Mouse (Mus musculus) layer of hippocampus, adult 11-12 months (tissue): Measurements from ENCODE around the gene Frmd4a.

Experiments
- DNase-seq: peaks from one replicate; pipeline ENCODE4 v3.0.0; 2022; ENCODE audit warnings: low spot score

Gene Frmd4a

GRCm38 (mm10) chr2:4439909-4440308 lies 422.4 kb downstream of the Frmd4a start:
- DNase-seq, result no peak

DNA sequence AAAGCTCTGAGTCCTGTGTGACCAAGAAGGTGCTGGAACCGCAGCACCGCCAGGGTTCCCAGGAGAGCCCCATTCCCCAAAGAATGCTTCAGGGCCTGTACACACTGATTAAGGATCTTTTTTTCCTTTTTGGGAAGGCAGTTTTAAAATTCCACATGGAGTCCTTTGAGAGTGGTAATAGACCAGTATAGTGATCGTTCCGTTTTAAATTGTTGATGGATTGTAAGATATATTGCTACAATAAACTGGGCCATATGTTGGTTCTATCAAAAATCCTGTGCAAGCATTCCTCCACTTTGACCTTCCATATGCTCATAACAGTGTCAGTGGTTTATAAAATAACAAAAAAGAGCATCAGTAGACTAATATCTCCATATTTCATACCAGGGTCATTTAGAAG lies 424.3 kb downstream of the Frmd4a start:
- DNase-seq, result no peak

DNA sequence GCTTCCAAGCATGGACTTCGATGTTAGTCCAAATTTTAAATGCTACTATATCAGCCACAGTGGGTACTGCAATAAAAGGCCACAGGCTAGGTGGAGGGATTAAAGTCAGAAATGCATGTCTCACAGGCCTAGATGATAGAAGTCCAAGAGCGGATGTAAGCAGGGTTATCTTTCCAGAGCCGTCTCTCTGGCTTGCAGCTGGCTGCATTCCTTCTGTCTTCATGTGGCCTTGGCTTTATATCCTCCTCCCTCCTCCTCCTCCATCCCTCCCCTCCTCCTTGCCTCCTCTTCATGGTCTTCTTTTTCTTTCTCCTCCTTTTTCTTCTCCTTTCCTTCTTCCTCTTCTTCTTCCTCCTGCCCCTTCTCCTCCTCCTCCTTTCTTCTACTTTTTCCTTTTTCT lies 427.2 kb downstream of the Frmd4a start:
- no peak for DNase-seq

DNA sequence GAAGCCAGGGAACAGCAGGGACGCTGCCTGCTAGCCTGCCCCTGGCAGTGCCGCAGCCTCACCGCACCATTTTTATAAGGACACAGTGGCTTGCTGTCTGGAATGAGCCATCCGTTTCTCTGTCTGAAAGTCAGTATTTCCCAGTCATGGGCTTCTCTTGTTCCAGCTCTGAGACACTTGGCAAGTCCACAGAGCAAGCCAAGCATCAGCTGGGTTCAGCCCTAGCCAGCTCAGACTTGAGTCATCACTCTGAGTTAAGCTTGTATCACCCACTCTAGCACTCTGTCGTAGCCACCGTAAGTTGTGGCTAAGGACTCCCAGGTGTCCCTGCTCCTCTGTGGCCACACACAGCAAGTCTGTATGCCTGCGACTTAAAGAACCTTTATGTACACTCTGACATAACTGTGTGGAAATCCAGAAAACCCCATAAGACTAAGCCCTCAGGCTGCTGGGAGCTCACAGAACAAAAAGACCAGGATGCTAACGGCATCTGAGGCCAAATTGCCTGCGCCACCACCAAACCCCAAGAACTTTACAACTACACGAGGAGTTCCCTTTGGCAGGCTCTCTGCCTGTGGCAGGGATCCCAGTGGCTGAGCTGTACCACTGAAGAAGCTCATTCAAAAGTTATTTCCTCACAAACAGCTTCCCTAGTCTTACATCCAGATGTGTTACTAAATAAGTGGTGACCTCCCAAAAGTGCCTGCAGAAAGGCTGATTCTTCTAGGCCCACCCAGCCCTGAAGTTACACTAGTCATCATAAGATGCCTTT lies 428.3 kb downstream of the Frmd4a start:
- peak; percentile 43 for DNase-seq

- peak; percentile 60 for DNase-seq
Observed at GRCm38 (mm10) chr2:4449860-4450480, 432.5 kb downstream of the Frmd4a start.

- DNase-seq, result peak; percentile 24
Observed at GRCm38 (mm10) chr2:4452590-4453400, 435.3 kb downstream of the Frmd4a start.

DNA sequence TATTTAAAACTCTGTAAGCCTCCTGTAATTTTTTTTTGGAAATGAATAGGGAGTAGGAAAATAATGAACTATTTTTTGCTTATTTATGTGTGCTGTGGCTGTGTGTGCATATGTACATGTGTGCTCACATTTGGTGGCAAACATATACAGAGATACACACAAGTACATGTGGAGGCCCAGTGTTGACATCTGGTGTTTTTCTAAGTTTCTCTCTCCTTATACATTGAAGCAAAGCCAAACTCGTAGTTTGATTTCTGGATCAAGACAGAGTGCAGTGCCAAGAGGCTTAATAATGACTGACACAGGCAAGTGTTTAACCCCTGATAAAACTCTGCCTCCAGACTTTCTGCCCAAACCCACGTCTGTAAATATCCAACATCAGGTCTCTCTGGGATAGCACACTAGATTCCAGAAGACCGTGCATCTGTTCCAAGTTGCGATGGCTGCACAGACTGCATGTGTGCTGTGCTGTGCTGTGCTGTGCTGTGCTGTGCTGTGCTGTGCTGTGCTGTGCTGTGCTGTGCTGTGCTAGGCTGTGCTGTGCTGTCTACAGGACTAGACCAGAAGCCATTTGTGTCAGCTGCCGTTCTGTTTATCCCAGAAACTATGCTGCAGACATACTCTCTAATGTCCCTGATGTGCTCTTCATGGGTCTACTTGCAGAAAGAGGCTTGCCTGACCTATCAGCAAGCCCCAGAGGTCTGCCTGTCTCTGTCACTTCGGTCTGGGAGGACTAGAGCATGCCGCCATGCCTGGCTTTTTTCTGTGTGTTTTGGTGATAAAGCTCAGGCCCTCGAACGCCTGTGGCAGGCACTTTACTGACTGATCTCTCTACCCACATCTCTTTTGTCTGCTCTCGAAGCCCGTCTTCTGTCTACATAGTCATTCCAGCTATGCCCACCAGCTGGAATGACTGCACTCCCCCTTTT lies 437.8 kb downstream of the Frmd4a start:
- no peak for DNase-seq

DNA sequence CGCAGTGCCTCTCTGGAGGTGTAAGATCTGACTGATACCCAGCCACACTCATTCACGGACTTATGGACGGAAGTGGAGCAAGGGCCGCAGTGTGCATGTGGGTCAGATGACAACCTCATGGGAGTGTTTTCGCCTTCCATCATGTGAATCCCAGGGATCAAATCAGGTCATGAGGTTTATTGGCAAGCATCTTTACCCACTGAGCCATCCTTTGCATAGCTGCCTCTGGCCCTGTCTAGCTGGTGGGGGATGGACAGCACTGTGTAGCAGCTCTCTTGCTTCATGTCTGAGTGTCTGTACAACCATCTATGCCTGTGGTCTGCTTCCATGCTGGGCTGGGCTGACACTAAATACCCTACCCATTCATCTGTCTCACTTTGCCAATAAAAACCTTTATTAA lies 443.4 kb downstream of the Frmd4a start:
- no peak for DNase-seq

GRCm38 (mm10) chr2:4461514-4461913 lies 444.0 kb downstream of the Frmd4a start:
- DNase-seq, result no peak

GRCm38 (mm10) chr2:4462480-4462879 lies 445.0 kb downstream of the Frmd4a start:
- DNase-seq, result no peak

DNA sequence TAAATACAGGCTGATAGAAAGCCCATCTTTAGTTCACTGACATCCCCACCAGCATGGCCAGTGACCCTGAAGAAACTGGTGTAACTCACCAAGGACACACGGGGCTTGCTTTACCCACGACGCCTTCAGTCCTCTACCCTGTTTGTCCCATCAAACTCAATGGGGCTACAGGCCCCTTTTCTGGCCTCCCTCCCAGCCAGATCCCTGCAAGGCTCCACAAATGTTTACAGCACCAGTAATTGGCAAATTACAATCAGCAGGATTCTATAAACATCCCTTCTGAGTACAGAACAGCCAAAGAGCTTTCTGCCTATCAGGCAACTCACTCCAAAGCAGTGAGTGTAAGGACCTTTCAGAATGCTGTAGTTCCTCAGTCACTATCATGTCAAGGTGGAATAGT lies 448.6 kb downstream of the Frmd4a start:
- no peak for DNase-seq

- no peak for DNase-seq
Observed at GRCm38 (mm10) chr2:4467314-4467713, 449.8 kb downstream of the Frmd4a start.

GRCm38 (mm10) chr2:4472760-4473480 lies 455.4 kb downstream of the Frmd4a start:
- DNase-seq, result peak; percentile 27

DNA sequence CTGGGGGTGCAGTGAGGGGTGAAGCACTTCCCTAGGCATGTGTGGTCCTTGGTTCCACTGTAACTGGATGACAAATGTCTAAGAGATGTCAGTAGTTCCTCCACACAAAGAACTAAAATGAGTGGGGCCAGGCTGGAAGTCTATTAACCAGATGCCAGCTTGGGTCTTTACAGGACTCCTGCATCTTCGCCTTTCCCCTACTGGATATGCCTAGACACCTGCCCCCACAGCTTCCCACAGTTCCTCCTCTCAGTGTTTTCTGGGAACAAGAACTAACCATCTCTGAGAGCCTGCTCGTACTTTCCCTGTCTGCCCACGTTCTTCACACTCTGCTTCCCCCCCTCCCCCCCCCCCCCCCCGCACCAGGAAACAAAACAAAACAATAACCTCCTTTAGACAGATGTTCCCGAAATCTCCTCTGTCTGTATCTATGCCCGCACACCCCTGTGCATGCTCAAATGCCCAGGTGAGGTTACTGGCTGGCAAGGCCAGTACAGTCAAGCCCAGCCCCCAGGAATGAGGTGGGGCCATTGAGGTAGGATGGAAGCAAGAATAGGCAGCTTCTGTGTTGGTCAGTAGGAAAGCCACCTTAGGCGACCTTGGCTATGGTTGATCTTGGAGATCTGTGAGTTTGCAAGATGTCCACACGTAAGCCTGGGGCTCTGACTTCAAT lies 456.5 kb downstream of the Frmd4a start:
- no peak for DNase-seq

- DNase-seq, result no peak
Observed at GRCm38 (mm10) chr2:4474539-4474937, 457.0 kb downstream of the Frmd4a start.

DNA sequence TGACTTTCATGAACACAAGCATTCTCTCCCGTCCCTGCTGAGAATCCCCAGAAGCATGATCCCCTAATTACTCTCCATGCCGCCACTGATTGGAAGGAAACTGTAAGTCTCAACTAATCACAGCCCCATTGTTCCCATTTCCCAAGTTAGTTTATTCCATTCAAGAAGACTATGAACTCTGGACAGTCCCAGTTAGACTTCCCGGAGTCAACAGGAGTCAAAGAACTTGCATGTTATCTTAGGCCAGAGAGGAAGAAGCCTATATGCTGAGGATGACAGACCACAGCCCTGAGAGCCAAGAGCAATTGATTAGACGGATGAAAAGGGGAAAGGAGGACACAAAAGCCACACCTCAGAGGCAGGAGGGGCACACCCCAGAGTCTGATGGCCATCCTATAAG lies 458.5 kb downstream of the Frmd4a start:
- no peak for DNase-seq

DNA sequence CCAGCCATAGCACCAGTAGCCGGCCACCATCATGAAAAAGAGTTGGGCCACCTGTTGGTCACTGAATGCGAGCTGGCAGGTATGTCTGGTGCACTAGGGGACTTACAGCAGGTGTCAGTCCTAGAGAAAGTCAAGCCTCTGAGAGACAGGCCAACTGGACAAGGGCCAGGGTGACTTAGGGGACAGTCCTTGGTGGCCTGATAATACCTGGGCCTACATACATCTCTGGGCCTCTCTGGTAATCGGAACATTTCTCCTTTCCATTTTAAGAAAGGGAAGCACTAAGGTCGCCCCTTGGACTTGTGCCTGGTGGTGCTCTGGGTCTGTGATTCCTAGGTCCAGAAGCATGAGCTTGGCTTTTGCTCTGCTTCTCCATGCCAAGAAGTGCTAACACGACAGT lies 459.1 kb downstream of the Frmd4a start:
- no peak for DNase-seq

- DNase-seq, result no peak
Observed at GRCm38 (mm10) chr2:4477311-4477710, 459.8 kb downstream of the Frmd4a start.

DNA sequence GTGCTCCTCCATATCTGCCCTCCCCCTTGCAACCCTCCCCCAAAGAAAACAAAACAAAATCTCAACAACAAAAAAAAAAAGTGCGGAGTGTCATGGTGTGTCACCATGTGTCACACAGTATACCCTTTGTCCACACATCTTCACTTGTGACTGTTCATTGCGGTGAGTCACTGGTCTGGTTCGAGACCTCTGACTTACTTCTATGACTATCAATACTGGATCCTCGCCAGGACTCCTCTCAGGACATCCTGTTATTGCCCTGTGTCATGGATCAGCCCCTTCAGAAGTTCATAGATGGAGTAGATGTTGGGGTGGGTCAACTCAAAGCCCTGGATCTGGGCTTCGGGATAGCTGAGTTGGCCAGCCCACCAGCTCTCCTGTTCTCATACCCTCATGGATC lies 462.7 kb downstream of the Frmd4a start:
- DNase-seq, result no peak

DNA sequence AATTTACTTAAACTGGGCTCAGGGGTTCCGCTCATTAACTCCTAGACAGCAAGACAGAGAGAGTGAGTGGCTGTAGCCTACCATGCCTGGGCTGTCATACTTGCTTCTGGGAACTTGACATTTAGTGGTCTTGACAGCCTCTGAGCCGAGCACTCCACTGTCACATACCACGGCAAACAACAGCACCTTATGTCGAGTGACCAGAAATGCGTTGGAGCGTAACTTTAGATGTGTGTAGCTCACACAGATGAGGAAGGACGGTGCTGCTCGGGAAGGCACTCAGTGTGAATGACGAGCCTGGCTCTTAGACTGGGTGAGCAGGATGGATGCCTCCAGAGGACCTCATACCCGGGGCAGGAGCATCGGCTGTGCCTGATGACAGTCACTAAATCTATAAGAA lies 463.6 kb downstream of the Frmd4a start:
- no peak for DNase-seq

DNA sequence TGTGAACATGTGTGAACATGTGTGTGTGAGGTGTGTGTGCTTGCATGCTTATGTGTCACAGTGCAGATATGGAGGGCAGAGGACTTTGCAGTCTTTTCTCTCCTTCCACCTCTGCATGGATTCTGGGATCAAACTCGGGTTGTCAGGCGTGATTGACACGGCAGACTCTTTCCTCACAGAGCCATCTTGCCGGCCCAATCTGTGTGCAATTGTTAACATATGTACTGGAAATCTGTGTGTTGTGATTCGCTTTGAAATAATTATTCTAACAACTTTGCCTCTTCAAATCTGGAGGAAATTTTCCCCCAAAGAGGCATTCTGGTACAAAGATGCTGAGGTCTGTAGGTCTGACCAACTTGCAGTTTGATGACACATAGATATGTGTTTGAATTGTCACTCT lies 468.7 kb downstream of the Frmd4a start:
- no peak for DNase-seq
